Mouse (Mus musculus) neural tube, embryonic 14.5 days (tissue): ENCODE measurements around the gene Prpsap1. TPM values are rescaled to one million over a fixed set of nuclear protein-coding genes. Genes with fewer than 3 reads are reported as not detected.

Source experiments
- ATAC-seq: fragments of 200-750 bp; cut with Nextera tagmentation; 2 replicates; pipeline ENCODE4 v1.8.0; 2017; ENCODE audit warnings: low read depth, mild to moderate bottlenecking, moderate TSS enrichment, moderate library complexity
- H3K27ac ChIP-seq: fragments of 300-500 bp; sonication (generic); 2 replicates; pipeline ENCODE4 v1.5.1; 2014; ENCODE audit warnings: low read depth, mild to moderate bottlenecking, control low read depth, low read length, moderate library complexity, mixed read lengths
- H3K27me3 ChIP-seq: fragments of 300-500 bp; sonication (generic); 2 replicates; pipeline ENCODE4 v1.6.1; 2014; ENCODE audit warnings: low read length; ENCODE audit not compliant: control insufficient read depth, insufficient read depth
- H3K36me3 ChIP-seq: fragments of 300-500 bp; sonication (generic); 2 replicates; pipeline ENCODE4 v1.6.1; 2014; ENCODE audit warnings: low read length, mixed read lengths; ENCODE audit not compliant: control insufficient read depth, insufficient read depth
- H3K4me1 ChIP-seq: fragments of 300-500 bp; sonication (generic); 2 replicates; pipeline ENCODE4 v1.6.1; 2014; ENCODE audit warnings: low read length; ENCODE audit not compliant: control insufficient read depth, insufficient read depth
- H3K4me2 ChIP-seq: fragments of 300-500 bp; sonication (generic); 2 replicates; pipeline ENCODE4 v1.6.1; 2014; ENCODE audit warnings: mild to moderate bottlenecking, low read depth, low read length, control low read depth
- H3K4me3 ChIP-seq: fragments of 300-500 bp; sonication (generic); 2 replicates; pipeline ENCODE4 v1.5.1; 2014; ENCODE audit warnings: low read depth, low read length, control low read depth, mixed read lengths
- H3K9ac ChIP-seq: fragments of 300-500 bp; sonication (generic); replicated peaks from 2 replicates; pipeline ENCODE4 v1.6.1; 2014; ENCODE audit warnings: low read depth, mild to moderate bottlenecking, control low read depth, low read length, mixed read lengths
- H3K9me3 ChIP-seq: fragments of 300-500 bp; sonication (generic); 2 replicates; pipeline ENCODE4 v1.6.1; 2016; ENCODE audit warnings: low read length; ENCODE audit not compliant: control insufficient read depth
- WGBS: fragments of 180-500 bp; shearing (Covaris S2); extraction: QIAGEN DNeasy Blood & Tissue Kit; methylation state at CpG from one replicate; pipeline ENCODE4 v1.1.7; 2014; 5-methylcytosine and 5-hydroxymethylcytosine counted together
- polyA plus RNA-seq: library from polyadenylated mRNA; unstranded; fragments of >200 nt; fragmentation: Nextera tagmentation; extraction: Ambion mirVana; gene quantifications from 2 replicates; pipeline ENCODE4 v1.2.1, GENCODE M21; 2014

Gene Prpsap1
- polyA plus RNA-seq, 1 experiment from 2014 or later, result 171 TPM

- Histone ChIP-seq H3K9me3 (no peaks in the 10 kb centered on the region), H3K4me3 (no peak overlapping the region), H3K4me1 (no peaks in the 10 kb centered on the region), H3K27me3 (no peaks in the 10 kb centered on the region), H3K36me3 (peaks cover 74% of the 10 kb centered on the region), H3K27ac (no peak overlapping the region), H3K4me2 (no peak overlapping the region), H3K9ac (no peak overlapping the region)
- WGBS, result 97% methylated on average over 8 of the region's 8 CpGs
- no peak for ATAC-seq
Measured at GRCm38 (mm10) chr11:116480975-116481374, 13.0 kb downstream of the Prpsap1 start.

GRCm38 (mm10) chr11:116479832-116480231 lies 14.2 kb downstream of the Prpsap1 start:
- ATAC-seq, result no peak
- Histone ChIP-seq H3K9me3 (no peaks in the 10 kb centered on the region), H3K4me1 (no peaks in the 10 kb centered on the region), H3K27me3 (no peaks in the 10 kb centered on the region), H3K4me3 (no peak overlapping the region), H3K9ac (no peak overlapping the region), H3K36me3 (peaks cover 76% of the 10 kb centered on the region), H3K4me2 (no peak overlapping the region), H3K27ac (no peak overlapping the region)
- 70% methylated on average over 8 of the region's 8 CpGs for WGBS

DNA sequence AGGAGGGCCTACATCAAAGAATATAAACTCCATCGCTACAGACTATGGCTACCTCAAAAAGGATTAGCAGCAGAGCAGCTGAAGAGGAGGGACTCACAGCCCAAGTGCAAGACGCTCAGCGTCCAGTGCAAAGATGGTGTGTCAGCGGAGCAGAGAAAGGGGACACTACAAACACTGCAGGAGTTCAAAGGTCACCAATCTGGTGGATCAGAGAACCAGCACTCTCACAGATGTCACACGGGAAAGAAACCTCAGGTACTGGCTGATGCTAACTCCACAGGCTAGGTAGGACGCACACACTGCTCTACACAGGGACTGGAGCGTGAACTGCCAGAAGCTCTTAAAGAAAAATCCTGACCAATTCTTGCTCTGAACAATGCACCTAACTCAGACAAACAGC lies 15.0 kb downstream of the Prpsap1 start:
- Histone ChIP-seq H3K27ac (no peak overlapping the region), H3K27me3 (no peaks in the 10 kb centered on the region), H3K4me1 (no peaks in the 10 kb centered on the region), H3K9ac (no peak overlapping the region), H3K4me2 (no peak overlapping the region), H3K9me3 (no peaks in the 10 kb centered on the region), H3K36me3 (peaks cover 74% of the 10 kb centered on the region), H3K4me3 (no peak overlapping the region)
- ATAC-seq, result no peak
- 91% methylated on average over 7 of the region's 7 CpGs for whole genome bisulfite sequencing

- ATAC-seq, result no peak
- no peaks in the 10 kb centered on the region for H3K9me3 ChIP-seq
- no peaks in the 10 kb centered on the region for H3K27me3 ChIP-seq
- WGBS, result 86% methylated on average over 15 of the region's 15 CpGs
- no peak overlapping the region for H3K9ac ChIP-seq
- H3K27ac ChIP-seq, result no peak overlapping the region
- H3K4me3 ChIP-seq, result no peak overlapping the region
- H3K4me2 ChIP-seq, result no peak overlapping the region
- H3K36me3 ChIP-seq, result peaks cover 81% of the 10 kb centered on the region
- H3K4me1 ChIP-seq, result no peaks in the 10 kb centered on the region
Measured at GRCm38 (mm10) chr11:116477160-116477759, 16.7 kb downstream of the Prpsap1 start.

GRCm38 (mm10) chr11:116476696-116477095 lies 17.3 kb downstream of the Prpsap1 start:
- Histone ChIP-seq H3K4me1 (no peaks in the 10 kb centered on the region), H3K36me3 (peaks cover 82% of the 10 kb centered on the region), H3K27me3 (no peaks in the 10 kb centered on the region), H3K9ac (no peak overlapping the region), H3K4me3 (no peak overlapping the region), H3K27ac (no peak overlapping the region), H3K9me3 (no peaks in the 10 kb centered on the region), H3K4me2 (no peak overlapping the region)
- 86% methylated on average over 6 of the region's 6 CpGs for WGBS
- no peak for ATAC-seq

- no peak for ATAC-seq
- no peaks in the 10 kb centered on the region for H3K27me3 ChIP-seq
- peaks cover 84% of the 10 kb centered on the region for H3K36me3 ChIP-seq
- H3K27ac ChIP-seq, result no peak overlapping the region
- H3K4me3 ChIP-seq, result no peak overlapping the region
- H3K9ac ChIP-seq, result no peak overlapping the region
- H3K4me1 ChIP-seq, result no peaks in the 10 kb centered on the region
- no peak overlapping the region for H3K4me2 ChIP-seq
- H3K9me3 ChIP-seq, result no peaks in the 10 kb centered on the region
- 78% methylated on average over 10 of the region's 10 CpGs for WGBS
Measured at GRCm38 (mm10) chr11:116476041-116476440, 18.0 kb downstream of the Prpsap1 start.

- H3K4me2 ChIP-seq, result no peak overlapping the region
- H3K9ac ChIP-seq, result no peak overlapping the region
- 79% methylated on average over 4 of the region's 4 CpGs for WGBS
- no peaks in the 10 kb centered on the region for H3K9me3 ChIP-seq
- no peak overlapping the region for H3K4me3 ChIP-seq
- no peaks in the 10 kb centered on the region for H3K4me1 ChIP-seq
- H3K36me3 ChIP-seq, result peaks cover 65% of the 10 kb centered on the region
- H3K27ac ChIP-seq, result no peak overlapping the region
- H3K27me3 ChIP-seq, result no peaks in the 10 kb centered on the region
- no peak for ATAC-seq
Measured at GRCm38 (mm10) chr11:116472275-116472674, 21.7 kb downstream of the Prpsap1 start.

GRCm38 (mm10) chr11:116470896-116471295 lies 23.1 kb downstream of the Prpsap1 start:
- no peak for ATAC-seq
- Histone ChIP-seq H3K4me3 (no peak overlapping the region), H3K36me3 (peaks cover 51% of the 10 kb centered on the region), H3K27ac (no peak overlapping the region), H3K27me3 (no peaks in the 10 kb centered on the region), H3K4me1 (no peaks in the 10 kb centered on the region), H3K4me2 (no peak overlapping the region), H3K9ac (no peak overlapping the region), H3K9me3 (no peaks in the 10 kb centered on the region)
- WGBS, result 92% methylated on average over 4 of the region's 4 CpGs

DNA sequence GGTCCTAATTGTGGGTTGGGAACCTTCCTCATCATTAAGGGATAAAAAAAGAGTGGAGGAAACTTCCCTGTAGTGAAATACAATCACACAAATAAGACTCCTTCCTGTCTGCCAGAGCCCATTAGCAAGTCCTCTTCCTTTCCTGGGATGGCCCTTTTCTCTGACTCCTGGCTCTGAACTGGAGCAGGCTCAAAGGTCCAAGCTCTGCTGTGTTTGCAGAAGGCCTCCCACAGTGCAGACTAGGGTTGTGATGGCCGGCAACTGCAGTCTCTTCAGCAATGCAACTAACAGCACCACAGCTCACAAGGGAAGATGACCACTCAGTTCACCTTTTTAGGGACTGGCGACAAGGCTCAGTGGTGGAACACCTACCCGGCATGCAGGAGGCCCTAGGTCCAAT lies 23.8 kb downstream of the Prpsap1 start:
- H3K4me2 ChIP-seq, result no peak overlapping the region
- ATAC-seq, result no peak
- no peak overlapping the region for H3K4me3 ChIP-seq
- H3K36me3 ChIP-seq, result peaks cover 47% of the 10 kb centered on the region
- H3K27me3 ChIP-seq, result no peaks in the 10 kb centered on the region
- no peaks in the 10 kb centered on the region for H3K9me3 ChIP-seq
- no peaks in the 10 kb centered on the region for H3K4me1 ChIP-seq
- no peak overlapping the region for H3K27ac ChIP-seq
- 72% methylated on average over 3 of the region's 3 CpGs for WGBS
- no peak overlapping the region for H3K9ac ChIP-seq
